Comparison of ENCODE assay signal across 11 mouse cellular contexts in genomic region chr11:31677309-31677708, GRCm38 (mm10).
"Had no signal": no experiment of that assay in that cellular context is flagged by ENCODE, and none has a peak within 500 bp of the region (broad histone marks: within the 10 kb centered on the region; RNA-seq: fewer than 3 reads in every experiment).

No protein-coding gene starts in this region.

- H3K4me2 ChIP-seq: lung, embryonic 15.5 days; midbrain, embryonic 12.5 days had no signal

- H3K9ac ChIP-seq: lung, embryonic 15.5 days; midbrain, embryonic 12.5 days had no signal

- DNase-seq: kidney, adult 8-10 months; kidney, postnatal 25 days; lung, postnatal 14 days; right cerebral cortex, adult 18-20 months had no signal

- H3K9me3 ChIP-seq: limb, embryonic 10.5 days; lung, embryonic 15.5 days; midbrain, embryonic 12.5 days had no signal

- ATAC-seq: intestine, embryonic 16.5 days had no signal

- H3K36me3 ChIP-seq: limb, embryonic 10.5 days; lung, embryonic 15.5 days; midbrain, embryonic 12.5 days had no signal

- H3K27me3 ChIP-seq: lung, embryonic 15.5 days; midbrain, embryonic 12.5 days had no signal

- H3K27ac ChIP-seq: limb, embryonic 10.5 days; lung, embryonic 15.5 days; macrophage; midbrain, embryonic 12.5 days; stomach, postnatal 0 days had no signal

- H3K4me3 ChIP-seq: limb, embryonic 10.5 days; lung, embryonic 15.5 days; megakaryocyte, embryonic 14.5 days; midbrain, embryonic 12.5 days had no signal
